Mouse (Mus musculus) layer of hippocampus, postnatal 36 days (tissue): ENCODE data around the gene Meox1. TPM values are rescaled to one million over a fixed set of nuclear protein-coding genes. Genes with fewer than 3 reads are reported as not detected.

Source experiments
- DNase-seq, 2 experiments: peaks; one replicate each; pipeline ENCODE4 v3.0.0; 2022
- total RNA-seq, 2 experiments: library from RNA; stranded (reverse); gene quantifications; 2 replicates each; pipeline ENCODE4 v1.2.3; 2021

The Meox1 gene
- total RNA-seq, 2 experiments from 2014 or later, result 0.43 to 0.50 TPM

GRCm38 (mm10) chr11:101896546-101897361 is 2.6 kb upstream of the Meox1 start:
- no peak for DNase-seq

GRCm38 (mm10) chr11:101893560-101893959 is 614 bp downstream of the Meox1 start:
- no peak for DNase-seq

- DNase-seq, result no peak
These were observed 2.7 kb downstream of the Meox1 start for GRCm38 (mm10) chr11:101891451-101891850.

GRCm38 (mm10) chr11:101889781-101890180 is 4.4 kb downstream of the Meox1 start:
- DNase-seq, result no peak

- no peak for DNase-seq
These were observed 5.4 kb downstream of the Meox1 start for GRCm38 (mm10) chr11:101888820-101889219.

GRCm38 (mm10) chr11:101886436-101886835 is 7.7 kb downstream of the Meox1 start:
- DNase-seq, result no peak

GRCm38 (mm10) chr11:101885881-101886319 is 8.3 kb downstream of the Meox1 start:
- no peak for DNase-seq

- no peak for DNase-seq
These were observed 8.9 kb downstream of the Meox1 start for GRCm38 (mm10) chr11:101885232-101885631.

GRCm38 (mm10) chr11:101883911-101884310 is 10.3 kb downstream of the Meox1 start:
- no peak for DNase-seq

GRCm38 (mm10) chr11:101882500-101883290 is 11.5 kb downstream of the Meox1 start:
- no peak for DNase-seq

GRCm38 (mm10) chr11:101881604-101882071 is 12.5 kb downstream of the Meox1 start:
- DNase-seq, result peak in 1 of 2 experiments; percentile 26

GRCm38 (mm10) chr11:101881185-101881584 is 13.0 kb downstream of the Meox1 start:
- no peak for DNase-seq

GRCm38 (mm10) chr11:101879672-101880071 is 14.5 kb downstream of the Meox1 start:
- no peak for DNase-seq

GRCm38 (mm10) chr11:101878696-101879095 is 15.5 kb downstream of the Meox1 start:
- no peak for DNase-seq

- no peak for DNase-seq
These were observed 19.2 kb downstream of the Meox1 start for GRCm38 (mm10) chr11:101874978-101875377.

- DNase-seq, result no peak
These were observed 20.3 kb downstream of the Meox1 start for GRCm38 (mm10) chr11:101873909-101874308.

- no peak for DNase-seq
These were observed 22.7 kb downstream of the Meox1 start for GRCm38 (mm10) chr11:101871435-101871834.

GRCm38 (mm10) chr11:101870067-101870765 is 24.0 kb downstream of the Meox1 start:
- peak; percentile 36 to 40 for DNase-seq

GRCm38 (mm10) chr11:101867513-101868052 is 26.6 kb downstream of the Meox1 start:
- DNase-seq, result no peak

GRCm38 (mm10) chr11:101858742-101859141 is 35.4 kb downstream of the Meox1 start:
- no peak for DNase-seq

- DNase-seq, result no peak
These were observed 38.0 kb downstream of the Meox1 start for GRCm38 (mm10) chr11:101855950-101856712.

- no peak for DNase-seq
These were observed 43.1 kb downstream of the Meox1 start for GRCm38 (mm10) chr11:101851042-101851441.
